Mouse (Mus musculus): Measurements from ENCODE around the gene Chchd1.

GRCm38 (mm10) chr14:20724043-20724442 lies 21.2 kb downstream of the Chchd1 start:
- TF ChIP-seq POLR2A (IDR thresholded peaks at IDR 0.05; ENCODE audit: borderline replicate concordance, control insufficient read depth, low read depth, low read length) (no peak), CTCF (IDR thresholded peaks at IDR 0.05; ENCODE audit: control insufficient read depth, insufficient read depth, low read length) (peak; percentile 70)
